In genomic region chrX:98860167-98860566, GRCm38 (mm10) we compare ENCODE assay signal across 21 mouse cellular contexts. TPM values are rescaled to one million over a fixed set of nuclear protein-coding genes. Genes with fewer than 3 reads are reported as not detected.
DNase-seq lines count a peak whose midpoint lies in the region; ATAC-seq lines count a peak whose summit lies in the region.
"Had no signal": no experiment of that assay in that cellular context is flagged by ENCODE, and none has a peak within 500 bp of the region (broad histone marks: within the 10 kb centered on the region; RNA-seq: fewer than 3 reads in every experiment).

No protein-coding gene starts in this region.

- H3K27me3 ChIP-seq in kidney, embryonic 15.5 days = peaks cover 39% of the 10 kb centered on the region
- H3K27me3 ChIP-seq: embryonic facial prominence, embryonic 12.5 days; lung, embryonic 15.5 days; neural tube, embryonic 12.5 days had no signal

- intact Hi-C loops in heart, postnatal 36 days (cut with DNase I) = no loop called here

- DNase-seq in kidney, postnatal 36 days = peak; percentile 5 to 10
- DNase-seq in A20 (ENCODE audit: low read depth, low spot score) = peak; percentile 44
- DNase-seq in brain, adult 2 months (ENCODE audit: low read depth, low spot score) = peak; percentile 16
- no peak for DNase-seq in urinary bladder, adult 2 months (ENCODE audit: low spot score)
- DNase-seq in frontal cortex, adult 2 months (ENCODE audit: extremely low spot score in 1 of 2, low spot score in 1 of 2) = no peak
- DNase-seq in heart, postnatal 36 days = no peak
- DNase-seq: cerebellum, adult 18-20 months; gastrocnemius, postnatal 14 days; right cerebral cortex, postnatal 25 days; thymus, adult 2 months had no signal

- ATAC-seq in kidney, embryonic 15.5 days (replicated peaks; ENCODE audit: low FRiP score) = no peak
- ATAC-seq: activated CD4-positive, CD25-positive, alpha-beta regulatory T cell, adult 4 months; midbrain, embryonic 16.5 days had no signal

- no peak overlapping the region for H3K9ac ChIP-seq in kidney, embryonic 15.5 days
- H3K9ac ChIP-seq: embryonic facial prominence, embryonic 12.5 days; hindbrain, embryonic 12.5 days; limb, embryonic 13.5 days; lung, embryonic 15.5 days; neural tube, embryonic 12.5 days had no signal

- no peak overlapping the region for H3K4me2 ChIP-seq in kidney, embryonic 15.5 days
- H3K4me2 ChIP-seq: embryonic facial prominence, embryonic 12.5 days; heart, embryonic 11.5 days; hindbrain, embryonic 12.5 days; limb, embryonic 13.5 days; lung, embryonic 15.5 days; neural tube, embryonic 12.5 days had no signal

- no peak overlapping the region for H3K27ac ChIP-seq in kidney, embryonic 15.5 days
- H3K27ac ChIP-seq in macrophage = peak overlapping the region; percentile 70
- H3K27ac ChIP-seq: embryonic facial prominence, embryonic 12.5 days; hindbrain, embryonic 12.5 days; layer of hippocampus, adult 2 months; limb, embryonic 13.5 days; lung, embryonic 15.5 days; neural tube, embryonic 12.5 days had no signal

- no peak overlapping the region for H3K4me3 ChIP-seq in kidney, embryonic 15.5 days (replicated peaks)
- no peak overlapping the region for H3K4me3 ChIP-seq in macrophage (ENCODE audit: inconsistent target)
- H3K4me3 ChIP-seq: embryonic facial prominence, embryonic 12.5 days; hindbrain, embryonic 12.5 days; layer of hippocampus, adult 2 months; limb, embryonic 13.5 days; lung, embryonic 15.5 days; neural tube, embryonic 12.5 days had no signal

- no peaks in the 10 kb centered on the region for H3K9me3 ChIP-seq in kidney, embryonic 15.5 days (replicated peaks)
- H3K9me3 ChIP-seq: embryonic facial prominence, embryonic 12.5 days; hindbrain, embryonic 12.5 days; limb, embryonic 13.5 days; lung, embryonic 15.5 days; neural tube, embryonic 12.5 days had no signal

- no peaks in the 10 kb centered on the region for H3K4me1 ChIP-seq in kidney, embryonic 15.5 days
- H3K4me1 ChIP-seq: embryonic facial prominence, embryonic 12.5 days; hindbrain, embryonic 12.5 days; limb, embryonic 13.5 days; lung, embryonic 15.5 days; neural tube, embryonic 12.5 days had no signal

- H3K79me2 ChIP-seq in macrophage (ENCODE audit: inconsistent target) = peaks cover 23% of the 10 kb centered on the region; the same call in 1 of the 2 replicates

- H3K36me3 ChIP-seq in kidney, embryonic 15.5 days = no peaks in the 10 kb centered on the region
- no peaks in the 10 kb centered on the region for H3K36me3 ChIP-seq in macrophage (ENCODE audit: inconsistent target)
- H3K36me3 ChIP-seq: embryonic facial prominence, embryonic 12.5 days; hindbrain, embryonic 12.5 days; limb, embryonic 13.5 days; lung, embryonic 15.5 days; neural tube, embryonic 12.5 days had no signal

- 36% methylated on average over 5 of the region's 5 CpGs for WGBS in kidney, embryonic 15.5 days
- WGBS in macrophage (ENCODE audit: missing documents) = 15% methylated on average over 4 of the region's 5 CpGs

RNA-seq across cellular contexts. Expression of gene Ophn1, which starts 30.7 kb away (rescaled TPM):
- 17.4 and 17.6 TPM in 2 replicates for polyA plus RNA-seq in kidney, embryonic 15.5 days (2015; fragmentation: Nextera tagmentation; extraction: Ambion mirVana)
- total RNA-seq in macrophage (2018; cell fraction: chromatin; rRNA removed) = 100 to 1,000 TPM in 24 of 26 experiments, 10 to 100 TPM in 2; 25.8 to 296 (median 172) TPM
- 10 to 100 TPM; 17.0 to 40.8 (median 30.1) TPM for total RNA-seq in macrophage (2018; cell fraction: cytosol; rRNA removed)
- 100 to 1,000 TPM in 9 of 26 experiments, 10 to 100 TPM in 17; 18.0 to 198 (median 67.1) TPM for total RNA-seq in macrophage (2018; cell fraction: nucleus; rRNA removed)
- polyA plus RNA-seq in macrophage (2018) = 25.9 to 33.1 TPM (median 27.6 TPM) in 3 replicates
- 10.7 and 11.6 TPM in 2 replicates for polyA plus RNA-seq in urinary bladder, adult 2 months (2012; rRNA removed)
- 30.5 and 36.8 TPM in 2 replicates for polyA plus RNA-seq in frontal cortex, adult 2 months (2012; rRNA removed)
- 1 to 10 TPM; 7.2 to 8.8 TPM for total RNA-seq in heart, postnatal 36 days (2021)

Comparison
In these comparisons a context has a peak if more than half of its experiments do, and no peak if none do; other contexts are left out.
1. DNase-seq: peak in kidney, postnatal 36 days (2 of 2), A20 (single experiment) and brain, adult 2 months (single experiment); none in urinary bladder, adult 2 months (single experiment), frontal cortex, adult 2 months (0 of 2) and heart, postnatal 36 days (0 of 2).